Mouse (Mus musculus): Measurements from ENCODE around the gene St6galnac1.
"Not testable (repeated sequence)": the region's sequence is repeated elsewhere in the genome, so short reads cannot be mapped to it uniquely, and the experiment has no call there.

The St6galnac1 gene

GRCm38 (mm10) chr11:116775407-116775806, at the start of gene St6galnac1:
St6galnac1 (minus strand) TSS chr11:116775507.
- no peak for DNase-seq

GRCm38 (mm10) chr11:116823885-116824284, 48.6 kb upstream of the St6galnac1 start:
- DNase-seq: not testable (repeated sequence)

- no peak for DNase-seq
Measured at GRCm38 (mm10) chr11:116823255-116823654, 47.9 kb upstream of the St6galnac1 start.

GRCm38 (mm10) chr11:116822626-116823025, 47.3 kb upstream of the St6galnac1 start:
- DNase-seq: no peak

GRCm38 (mm10) chr11:116822215-116822614, 46.9 kb upstream of the St6galnac1 start:
- no peak for DNase-seq

GRCm38 (mm10) chr11:116821057-116821940, 46.0 kb upstream of the St6galnac1 start:
- DNase-seq: no peak

GRCm38 (mm10) chr11:116819932-116820593, 44.8 kb upstream of the St6galnac1 start:
- no peak for DNase-seq

GRCm38 (mm10) chr11:116818722-116819121, 43.4 kb upstream of the St6galnac1 start:
- DNase-seq: no peak

GRCm38 (mm10) chr11:116817567-116817966, 42.3 kb upstream of the St6galnac1 start:
- DNase-seq: no peak

- DNase-seq: no peak
Measured at GRCm38 (mm10) chr11:116816769-116817168, 41.5 kb upstream of the St6galnac1 start.

- DNase-seq: no peak
Measured at GRCm38 (mm10) chr11:116814884-116815415, 39.6 kb upstream of the St6galnac1 start.

GRCm38 (mm10) chr11:116814076-116814883, 39.0 kb upstream of the St6galnac1 start:
- peak; percentile 63 for DNase-seq

- DNase-seq: no peak
Measured at GRCm38 (mm10) chr11:116813610-116814009, 38.3 kb upstream of the St6galnac1 start.

- no peak for DNase-seq
Measured at GRCm38 (mm10) chr11:116812793-116813529, 37.7 kb upstream of the St6galnac1 start.

- DNase-seq: no peak
Measured at GRCm38 (mm10) chr11:116810983-116811901, 35.9 kb upstream of the St6galnac1 start.

GRCm38 (mm10) chr11:116810528-116810927, 35.2 kb upstream of the St6galnac1 start:
- no peak for DNase-seq

GRCm38 (mm10) chr11:116809520-116809919, 34.2 kb upstream of the St6galnac1 start:
- no peak for DNase-seq

- DNase-seq: no peak
Measured at GRCm38 (mm10) chr11:116808811-116809395, 33.6 kb upstream of the St6galnac1 start.

GRCm38 (mm10) chr11:116807938-116808606, 32.8 kb upstream of the St6galnac1 start:
- peak; percentile 79 for DNase-seq

- DNase-seq: no peak
Measured at GRCm38 (mm10) chr11:116807526-116807925, 32.2 kb upstream of the St6galnac1 start.
